Mouse (Mus musculus): ENCODE data around the gene Fos.

GRCm38 (mm10) chr12:85475232-85475919 is 1.7 kb downstream of the Fos start:
- TF ChIP-seq CTCF (IDR thresholded peaks at IDR 0.05; ENCODE audit: low read depth) (no peak), EP300 (IDR thresholded peaks at IDR 0.05; ENCODE audit: low read depth) (no peak)
